Mouse (Mus musculus): Measurements from ENCODE around the gene Cdk17. TPM values are rescaled to one million over a fixed set of nuclear protein-coding genes. Genes with fewer than 3 reads are reported as not detected.

Cdk17 gene
- polyA plus RNA-seq, 1 experiment, result 9.5 TPM

DNA sequence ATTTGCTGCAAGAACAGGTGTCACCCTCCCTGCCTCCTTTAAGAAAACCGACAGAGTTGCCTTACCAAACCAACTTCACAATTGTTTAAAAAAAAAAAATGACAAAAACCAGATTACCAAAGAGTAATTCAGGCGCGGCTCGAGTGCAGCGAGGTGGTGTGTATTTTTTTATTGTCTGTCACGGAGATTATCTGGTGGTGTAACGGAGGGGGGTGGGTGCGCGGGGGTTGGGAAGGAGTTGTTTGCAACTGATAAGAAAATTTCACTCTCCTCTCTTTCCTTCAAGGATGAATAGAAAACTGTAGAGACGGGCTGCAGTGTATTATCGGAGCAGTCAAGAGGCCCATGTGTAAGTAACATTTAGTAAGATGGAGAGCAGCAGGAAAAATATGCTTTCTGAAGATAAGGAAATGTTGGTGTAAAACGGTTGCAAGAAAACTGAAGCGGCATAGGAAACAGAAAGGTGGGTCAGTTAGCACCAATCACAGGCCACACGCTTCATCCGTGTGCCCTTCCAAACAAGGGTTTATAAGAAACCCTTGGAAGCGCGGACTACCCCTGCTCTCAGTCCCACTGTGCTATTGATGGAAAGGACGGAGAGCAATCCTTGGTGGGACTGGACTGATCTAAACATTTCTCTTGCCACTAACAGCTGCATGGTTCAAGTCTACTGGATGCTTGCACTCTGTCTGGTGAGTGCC, 17.2 kb upstream of the Cdk17 start:
- Histone ChIP-seq H3K27me3 (replicated peaks; ENCODE audit: control insufficient read depth, insufficient read depth, low read length) (no peaks in the 10 kb centered on the region), H3K4me3 (ENCODE audit: insufficient read depth, low read depth, low read length) (no peak overlapping the region), H3K27ac (ENCODE audit: insufficient read depth, low read depth, low read length) (no peak overlapping the region), H3K36me3 (ENCODE audit: control insufficient read depth, insufficient read depth, low read length) (no peaks in the 10 kb centered on the region), H3K4me1 (ENCODE audit: control insufficient read depth, insufficient read depth, low read length) (no peaks in the 10 kb centered on the region)
- no peak for DNase-seq
- 53% methylated on average over 18 of the region's 18 CpGs for WGBS
- no peak for TF ChIP-seq CTCF (conservative IDR thresholded peaks at IDR 0.05; ENCODE audit: insufficient read depth, insufficient read length, low read depth, low read length)
- TF ChIP-seq POLR2A (IDR thresholded peaks at IDR 0.05; ENCODE audit: low read depth, low read length), result no peak

GRCm38 (mm10) chr10:93143986-93144314, 16.7 kb upstream of the Cdk17 start:
- 86% methylated on average over 6 of the region's 6 CpGs for WGBS
- Histone ChIP-seq H3K36me3 (ENCODE audit: control insufficient read depth, insufficient read depth, low read length) (no peaks in the 10 kb centered on the region), H3K27me3 (replicated peaks; ENCODE audit: control insufficient read depth, insufficient read depth, low read length) (no peaks in the 10 kb centered on the region), H3K27ac (ENCODE audit: insufficient read depth, low read depth, low read length) (no peak overlapping the region), H3K4me3 (ENCODE audit: insufficient read depth, low read depth, low read length) (no peak overlapping the region), H3K4me1 (ENCODE audit: control insufficient read depth, insufficient read depth, low read length) (no peaks in the 10 kb centered on the region)
- TF ChIP-seq POLR2A (IDR thresholded peaks at IDR 0.05; ENCODE audit: low read depth, low read length), result no peak
- no peak for TF ChIP-seq CTCF (conservative IDR thresholded peaks at IDR 0.05; ENCODE audit: insufficient read depth, insufficient read length, low read depth, low read length)
- no peak for DNase-seq

DNA sequence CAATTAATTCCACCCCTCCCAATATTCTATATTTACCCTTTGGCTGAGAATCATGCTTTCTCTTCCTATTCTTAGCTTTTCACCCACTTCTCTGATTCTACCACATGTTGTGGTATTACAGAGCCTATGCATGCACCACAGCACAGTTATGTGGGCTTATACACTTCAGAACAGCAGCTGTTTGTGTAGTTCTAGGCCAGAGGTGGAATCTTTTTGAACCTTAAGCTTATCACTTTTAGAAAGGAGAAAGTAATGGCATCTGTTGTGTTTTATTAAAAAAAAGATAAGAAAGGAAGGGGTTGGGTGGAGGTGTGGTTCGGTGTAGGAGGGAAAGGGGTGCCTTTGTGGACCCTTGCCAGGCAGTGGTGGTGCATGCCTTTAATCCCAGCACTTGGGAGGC, 16.1 kb upstream of the Cdk17 start:
- no peak for DNase-seq
- TF ChIP-seq POLR2A (IDR thresholded peaks at IDR 0.05; ENCODE audit: low read depth, low read length) (no peak), CTCF (conservative IDR thresholded peaks at IDR 0.05; ENCODE audit: insufficient read depth, insufficient read length, low read depth, low read length) (no peak)
- no peak overlapping the region for H3K4me3 ChIP-seq (ENCODE audit: insufficient read depth, low read depth, low read length)
- WGBS, result 94% methylated on average over 1 of the region's 1 CpGs
- no peaks in the 10 kb centered on the region; the same call in 1 of the 2 replicates for H3K27me3 ChIP-seq (replicated peaks; ENCODE audit: control insufficient read depth, insufficient read depth, low read length)
- H3K4me1 ChIP-seq (ENCODE audit: control insufficient read depth, insufficient read depth, low read length), result no peaks in the 10 kb centered on the region
- no peak overlapping the region for H3K27ac ChIP-seq (ENCODE audit: insufficient read depth, low read depth, low read length)
- H3K36me3 ChIP-seq (ENCODE audit: control insufficient read depth, insufficient read depth, low read length), result no peaks in the 10 kb centered on the region

DNA sequence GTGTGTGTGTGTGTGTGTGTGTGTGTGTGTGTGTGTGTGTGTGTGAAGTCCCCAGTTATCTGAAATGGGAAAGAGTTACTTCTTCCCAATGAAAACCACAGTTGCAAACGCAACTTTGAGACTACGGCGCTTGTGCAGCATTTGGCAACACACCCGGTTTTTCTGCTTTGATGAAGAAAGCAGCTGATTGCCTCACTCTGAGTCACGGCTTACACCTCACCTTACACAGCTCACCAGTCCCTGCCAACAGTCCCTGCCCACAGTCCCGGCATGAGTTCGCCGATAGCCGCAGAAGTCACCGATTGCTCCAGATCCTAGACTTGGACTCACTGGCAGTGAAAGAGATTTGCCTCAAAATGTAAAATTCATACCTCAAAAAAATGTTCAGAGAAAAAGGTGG, 15.6 kb upstream of the Cdk17 start:
- Histone ChIP-seq H3K36me3 (ENCODE audit: control insufficient read depth, insufficient read depth, low read length) (no peaks in the 10 kb centered on the region), H3K4me1 (ENCODE audit: control insufficient read depth, insufficient read depth, low read length) (no peaks in the 10 kb centered on the region), H3K4me3 (ENCODE audit: insufficient read depth, low read depth, low read length) (no peak overlapping the region), H3K27ac (ENCODE audit: insufficient read depth, low read depth, low read length) (no peak overlapping the region), H3K27me3 (replicated peaks; ENCODE audit: control insufficient read depth, insufficient read depth, low read length) (no peaks in the 10 kb centered on the region; the same call in 1 of the 2 replicates)
- 74% methylated on average over 10 of the region's 10 CpGs for WGBS
- TF ChIP-seq CTCF (conservative IDR thresholded peaks at IDR 0.05; ENCODE audit: insufficient read depth, insufficient read length, low read depth, low read length) (no peak), POLR2A (IDR thresholded peaks at IDR 0.05; ENCODE audit: low read depth, low read length) (no peak)
- no peak for DNase-seq

- H3K27ac ChIP-seq (ENCODE audit: insufficient read depth, low read depth, low read length), result no peak overlapping the region
- no peak for TF ChIP-seq CTCF (conservative IDR thresholded peaks at IDR 0.05; ENCODE audit: insufficient read depth, insufficient read length, low read depth, low read length)
- no peak overlapping the region for H3K4me3 ChIP-seq (ENCODE audit: insufficient read depth, low read depth, low read length)
- no peaks in the 10 kb centered on the region; the same call in 1 of the 2 replicates for H3K27me3 ChIP-seq (replicated peaks; ENCODE audit: control insufficient read depth, insufficient read depth, low read length)
- H3K36me3 ChIP-seq (ENCODE audit: control insufficient read depth, insufficient read depth, low read length), result no peaks in the 10 kb centered on the region
- DNase-seq, result no peak
- no peaks in the 10 kb centered on the region for H3K4me1 ChIP-seq (ENCODE audit: control insufficient read depth, insufficient read depth, low read length)
- 83% methylated on average over 4 of the region's 4 CpGs for WGBS
These were observed 14.1 kb upstream of the Cdk17 start for GRCm38 (mm10) chr10:93146601-93147000.

DNA sequence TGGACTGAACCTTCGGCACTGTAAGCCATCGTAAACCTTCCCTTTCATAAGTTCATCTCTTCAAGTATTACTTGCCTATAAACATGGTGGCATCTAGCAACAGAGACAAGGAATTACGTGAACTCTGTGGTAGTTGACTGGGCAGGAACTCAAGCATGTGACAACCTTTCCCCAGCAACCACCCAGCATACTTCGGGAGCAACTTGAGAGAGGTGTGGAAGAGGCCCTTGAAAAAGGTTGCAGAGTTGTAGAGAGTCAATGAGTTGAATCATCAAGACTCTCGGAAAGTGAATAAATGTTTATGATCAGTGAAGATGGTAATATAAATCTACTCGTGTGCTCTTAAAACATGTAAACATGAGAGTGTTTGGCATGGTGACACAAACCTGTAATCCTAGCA, 13.0 kb upstream of the Cdk17 start:
- WGBS, result 86% methylated on average over 6 of the region's 6 CpGs
- H3K27ac ChIP-seq (ENCODE audit: insufficient read depth, low read depth, low read length), result no peak overlapping the region
- no peaks in the 10 kb centered on the region for H3K4me1 ChIP-seq (ENCODE audit: control insufficient read depth, insufficient read depth, low read length)
- H3K36me3 ChIP-seq (ENCODE audit: control insufficient read depth, insufficient read depth, low read length), result no peaks in the 10 kb centered on the region
- TF ChIP-seq CTCF (conservative IDR thresholded peaks at IDR 0.05; ENCODE audit: insufficient read depth, insufficient read length, low read depth, low read length) (no peak), POLR2A (IDR thresholded peaks at IDR 0.05; ENCODE audit: low read depth, low read length) (no peak)
- no peak overlapping the region for H3K4me3 ChIP-seq (ENCODE audit: insufficient read depth, low read depth, low read length)
- H3K27me3 ChIP-seq (replicated peaks; ENCODE audit: control insufficient read depth, insufficient read depth, low read length), result no peaks in the 10 kb centered on the region; the same call in 1 of the 2 replicates
- no peak for DNase-seq

GRCm38 (mm10) chr10:93149597-93149996, 11.1 kb upstream of the Cdk17 start:
- Histone ChIP-seq H3K27me3 (replicated peaks; ENCODE audit: control insufficient read depth, insufficient read depth, low read length) (no peaks in the 10 kb centered on the region; the same call in 1 of the 2 replicates), H3K36me3 (ENCODE audit: control insufficient read depth, insufficient read depth, low read length) (no peaks in the 10 kb centered on the region), H3K4me3 (ENCODE audit: insufficient read depth, low read depth, low read length) (no peak overlapping the region), H3K4me1 (ENCODE audit: control insufficient read depth, insufficient read depth, low read length) (no peaks in the 10 kb centered on the region), H3K27ac (ENCODE audit: insufficient read depth, low read depth, low read length) (no peak overlapping the region)
- 24% methylated on average over 1 of the region's 2 CpGs for WGBS
- DNase-seq, result no peak
- TF ChIP-seq POLR2A (IDR thresholded peaks at IDR 0.05; ENCODE audit: low read depth, low read length), result no peak
- TF ChIP-seq CTCF (conservative IDR thresholded peaks at IDR 0.05; ENCODE audit: insufficient read depth, insufficient read length, low read depth, low read length), result no peak

Data from kidney, adult 2 months (tissue).